Mouse (Mus musculus): Measurements from ENCODE around the gene Arhgap22.
A peak's percentile ranks its signal among the peaks of the same experiment; 100 is the strongest.

Gene Arhgap22

DNA sequence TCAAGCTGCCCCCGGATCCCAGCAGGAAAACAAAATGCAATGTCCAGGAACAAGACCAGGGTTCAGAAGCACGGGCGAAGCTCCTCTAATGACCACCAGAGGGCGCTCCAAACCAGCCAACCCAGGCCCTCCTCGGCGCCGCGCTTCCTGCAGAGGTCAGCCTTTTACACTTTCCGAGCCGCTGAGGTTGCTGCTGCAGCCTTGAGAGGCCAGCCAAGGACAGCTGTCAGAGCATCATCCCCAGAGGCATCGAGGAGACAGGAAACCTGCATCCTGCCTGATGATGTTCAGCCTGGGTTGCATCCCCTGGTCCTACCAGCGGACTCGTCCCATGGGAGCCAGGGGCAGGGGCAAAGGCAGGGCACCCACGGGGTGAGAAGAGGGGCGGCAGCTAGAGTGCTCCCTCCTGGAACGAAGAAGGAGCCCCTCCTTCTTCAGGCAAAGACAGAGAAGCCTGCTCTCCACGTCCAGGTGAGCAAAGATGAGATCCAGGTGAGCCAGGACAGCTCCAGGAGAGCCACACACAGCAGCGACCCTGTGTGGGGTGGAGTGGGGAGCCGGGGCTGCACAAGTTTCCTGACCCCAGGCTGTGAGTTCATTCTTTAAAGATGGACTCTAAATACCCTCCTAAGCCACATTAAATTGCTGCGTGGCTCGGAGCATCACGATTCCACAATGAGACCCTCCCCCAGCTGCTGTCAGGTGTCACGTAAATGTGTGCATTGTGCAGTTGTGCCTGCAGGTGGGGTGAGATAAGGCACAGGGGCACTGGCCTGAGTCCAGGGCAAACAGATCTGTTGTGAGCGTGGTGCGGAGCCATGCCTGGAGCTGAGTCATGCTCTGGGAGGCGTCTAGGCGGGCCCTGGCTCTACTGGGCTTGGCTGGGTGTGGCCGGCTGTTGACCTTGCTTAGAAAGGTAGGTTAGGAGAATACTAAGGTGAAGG, at the start of gene Arhgap22:
Gene Arhgap22, plus strand, starts transcription at position 204 of the 944 bp plus-strand sequence.
- DNase-seq (ENCODE audit: low spot score in 2 of 2): peak; percentile 76 to 86

DNA sequence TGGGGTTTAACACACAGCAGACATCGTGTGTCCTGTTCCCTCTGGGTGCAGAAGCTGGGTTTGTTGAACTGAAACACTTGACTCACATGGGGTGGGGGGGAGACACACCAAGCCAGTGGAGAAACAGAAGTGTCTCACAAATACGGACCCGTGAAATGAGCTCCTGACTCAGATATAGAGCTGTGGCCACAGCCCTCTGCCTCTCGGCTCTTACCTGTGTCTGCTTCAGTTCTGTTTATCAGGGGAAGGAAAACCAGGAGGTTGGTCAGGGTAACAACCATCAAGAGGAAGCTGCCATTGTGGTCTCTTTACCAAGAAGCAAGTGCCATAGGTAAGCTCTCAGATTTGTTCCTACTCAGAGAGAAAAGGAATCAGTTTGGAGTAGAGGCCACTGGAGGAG, 45.1 kb upstream of the Arhgap22 start:
- DNase-seq (ENCODE audit: low spot score in 2 of 2): no peak

DNA sequence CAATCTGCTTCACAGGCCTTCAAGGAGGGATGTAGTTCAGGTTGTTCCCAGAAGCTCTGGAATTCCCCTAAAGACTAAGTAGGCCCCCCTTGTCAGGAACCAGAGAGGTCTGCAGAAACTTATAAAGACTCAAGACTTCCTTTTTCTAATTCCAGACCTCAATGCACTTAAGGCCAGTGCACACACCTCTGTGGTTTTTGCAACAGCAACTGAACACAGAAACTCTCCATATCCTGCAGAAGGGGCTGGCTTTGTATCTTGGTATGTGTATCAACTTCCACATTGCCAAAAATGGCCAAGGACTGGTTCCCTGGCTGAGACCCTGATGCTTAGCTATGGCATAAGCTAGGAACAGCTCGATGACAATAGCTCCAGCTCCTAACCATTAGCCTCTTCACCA, 41.9 kb upstream of the Arhgap22 start:
- DNase-seq (ENCODE audit: low spot score in 2 of 2): no peak

DNA sequence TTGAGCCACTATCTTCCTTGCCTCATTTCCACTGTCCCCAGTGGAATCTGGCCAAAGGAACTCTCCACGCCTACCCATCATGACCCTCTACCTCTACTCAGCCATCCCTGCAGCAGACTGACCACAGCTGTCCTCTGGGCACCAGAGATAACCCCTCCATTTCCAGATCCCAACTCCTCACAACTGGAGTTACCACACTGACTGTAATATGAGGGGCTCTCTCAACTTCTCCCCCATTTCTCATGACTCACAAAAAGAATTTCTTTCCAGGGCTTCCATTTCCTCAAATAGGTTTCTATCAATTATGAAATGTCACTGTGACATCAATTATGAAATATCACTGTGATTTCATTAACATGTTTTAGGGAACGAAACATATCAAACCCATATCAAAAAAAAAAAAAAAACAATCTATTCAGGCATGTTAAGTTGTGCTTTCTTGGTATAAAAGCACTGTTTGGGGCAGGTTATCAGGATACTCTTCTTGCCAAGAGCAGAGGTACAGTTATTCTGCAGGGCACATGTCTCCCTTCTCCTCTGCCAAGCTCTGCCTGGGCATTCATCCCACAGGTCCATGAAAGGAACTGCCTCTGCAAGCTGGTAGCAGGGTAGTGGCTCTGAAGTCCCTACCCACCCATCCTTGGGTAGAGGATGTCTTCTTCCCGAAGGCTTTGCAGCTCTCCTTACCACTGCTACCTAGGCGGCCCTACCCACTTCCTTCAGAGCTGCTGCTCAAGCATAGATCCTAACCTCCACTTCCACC, 38.6 kb upstream of the Arhgap22 start:
- no peak for DNase-seq (ENCODE audit: low spot score in 2 of 2)

DNA sequence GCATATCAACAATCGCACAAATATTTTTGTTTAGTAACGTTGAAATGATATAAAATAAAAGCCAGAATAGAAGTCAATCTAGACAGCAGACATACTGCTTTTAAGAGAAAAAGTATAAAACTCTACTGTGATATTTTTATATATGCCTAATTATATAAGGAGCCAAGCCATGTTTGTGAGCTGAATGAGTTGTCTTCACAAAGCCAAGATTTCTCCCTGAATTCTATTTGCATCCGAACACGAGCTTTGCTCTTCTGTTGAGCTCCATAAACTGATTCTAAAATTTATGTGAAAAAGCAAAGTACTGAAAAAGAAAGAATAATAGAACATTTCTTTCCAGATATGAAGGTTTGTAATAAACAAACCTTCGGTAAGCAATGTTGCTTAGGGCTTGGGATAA, 33.7 kb upstream of the Arhgap22 start:
- DNase-seq (ENCODE audit: low spot score in 2 of 2): no peak

DNA sequence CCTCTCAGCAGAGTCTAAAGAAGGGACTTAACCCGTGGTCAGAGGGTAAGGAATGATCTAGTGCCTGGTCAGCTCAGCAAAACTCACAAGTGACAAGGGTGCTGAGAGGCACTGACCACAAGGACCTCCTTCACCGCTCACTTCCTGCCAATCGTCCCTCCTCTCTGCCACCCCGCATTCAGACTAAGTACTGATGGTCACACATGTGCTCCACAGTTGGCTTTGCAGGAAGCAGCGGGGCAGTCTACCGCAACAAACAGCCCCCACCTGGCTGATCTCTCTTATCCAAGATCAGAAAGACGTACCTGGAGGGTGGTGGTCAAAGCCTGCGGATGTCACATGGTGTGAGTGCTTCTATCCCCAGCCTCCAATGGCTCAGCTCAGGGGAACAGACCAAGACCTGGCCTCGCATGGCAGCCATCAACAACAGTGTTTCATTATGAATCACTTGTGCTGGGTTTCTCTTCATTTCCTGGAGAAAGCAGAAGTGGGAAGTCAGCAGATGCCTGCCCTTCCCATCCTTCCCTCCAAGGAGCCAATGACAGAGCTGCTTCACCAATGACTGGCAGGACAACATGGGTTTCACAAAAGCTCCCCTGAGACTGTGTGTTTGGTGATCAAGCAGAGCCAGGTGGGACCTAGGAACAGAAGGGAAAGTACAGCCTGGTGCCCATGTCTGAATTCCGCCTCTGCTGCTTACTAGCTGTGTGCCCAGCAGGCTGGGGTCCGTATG, 28.6 kb upstream of the Arhgap22 start, which contains the start of gene Wdfy4:
Gene Wdfy4, minus strand, starts transcription at position 441 of the 733 bp plus-strand sequence.
- no peak for DNase-seq (ENCODE audit: low spot score in 2 of 2)

DNA sequence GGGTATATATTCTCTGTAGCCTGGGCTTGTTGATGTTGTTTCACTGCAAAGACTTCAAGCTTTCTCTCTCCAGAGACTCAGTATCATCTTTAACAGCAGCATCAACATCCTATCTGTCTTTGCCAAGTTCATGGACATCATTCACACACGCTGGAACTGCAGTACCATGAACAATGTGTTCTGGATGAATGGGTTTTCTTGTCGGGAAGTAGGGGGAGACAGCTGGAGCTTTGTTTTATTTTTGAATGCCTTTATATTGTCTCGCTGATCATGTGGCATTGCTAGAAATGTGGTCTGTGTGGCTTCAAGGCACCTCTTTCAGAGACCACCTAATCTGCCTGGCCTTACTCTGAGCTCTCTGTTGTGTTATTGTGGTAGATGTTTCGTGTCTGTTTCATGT, 26.6 kb upstream of the Arhgap22 start:
- DNase-seq (ENCODE audit: low spot score in 2 of 2): no peak

DNA sequence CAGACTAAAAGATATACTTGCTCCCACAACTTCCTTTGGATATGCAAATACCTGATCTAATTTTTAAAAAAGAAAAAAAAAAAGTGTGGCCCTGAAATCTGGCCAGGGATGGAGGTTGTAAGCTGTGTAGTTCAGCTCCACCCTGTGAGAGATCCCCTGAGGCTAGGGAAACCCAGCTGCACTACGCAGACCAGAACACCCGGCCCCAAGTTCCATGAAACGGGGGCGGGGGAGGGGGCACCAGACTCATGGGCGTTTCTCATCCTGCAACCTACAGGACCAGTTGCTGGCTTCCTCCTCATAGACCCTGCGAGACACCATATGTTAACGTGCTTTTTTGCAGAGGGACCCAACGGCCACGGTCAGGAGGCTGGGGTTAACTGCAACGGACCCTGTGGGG, 24.6 kb upstream of the Arhgap22 start:
- no peak for DNase-seq (ENCODE audit: low spot score in 2 of 2)

DNA sequence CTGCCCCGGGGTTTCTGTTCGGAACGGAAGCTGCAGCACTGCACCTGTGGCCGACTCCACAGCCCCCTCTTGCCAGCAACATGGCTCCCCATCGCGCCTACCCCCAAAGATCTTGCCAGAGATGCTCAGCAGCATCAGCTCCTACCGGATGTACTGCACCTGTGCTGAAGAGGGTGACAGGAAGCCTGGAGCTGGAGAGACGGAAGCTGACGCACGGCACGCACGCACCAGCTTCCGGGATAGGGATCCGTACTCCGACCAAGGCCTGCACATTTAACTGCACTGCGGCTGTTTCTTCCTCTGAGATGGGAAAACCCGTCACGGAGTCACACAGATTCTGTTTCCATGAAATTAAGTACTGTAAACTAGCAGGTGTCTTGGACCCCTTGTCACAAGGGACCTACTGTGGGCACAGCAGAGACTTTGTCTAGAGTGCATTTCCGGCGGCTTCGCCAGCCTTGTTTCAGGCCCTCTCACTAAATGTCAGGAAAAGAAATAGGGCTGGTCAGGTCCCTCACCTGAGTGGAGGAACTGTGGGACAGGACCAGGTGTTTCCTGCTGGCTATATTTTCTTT, 23.9 kb upstream of the Arhgap22 start:
- DNase-seq (ENCODE audit: low spot score in 2 of 2): no peak

DNA sequence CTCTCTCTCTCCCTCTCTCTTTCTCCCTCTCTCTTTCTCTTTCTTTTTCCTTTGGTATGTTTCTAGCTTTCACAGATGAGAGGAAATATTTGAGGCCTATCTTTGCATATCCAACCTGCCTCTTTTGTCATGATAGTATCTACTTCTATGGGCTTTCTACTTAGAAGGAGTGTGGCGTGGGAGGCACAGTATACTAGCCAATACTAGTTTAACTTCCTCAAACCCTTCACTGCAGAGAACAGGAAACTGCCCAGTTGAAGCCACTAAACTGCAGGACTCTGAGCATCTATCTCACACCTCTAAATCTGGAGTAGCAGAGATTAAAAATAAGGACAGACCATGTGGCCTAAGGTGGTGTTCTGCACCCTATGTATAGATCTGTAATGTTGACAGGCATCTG, 23.2 kb upstream of the Arhgap22 start:
- DNase-seq (ENCODE audit: low spot score in 2 of 2): no peak

DNA sequence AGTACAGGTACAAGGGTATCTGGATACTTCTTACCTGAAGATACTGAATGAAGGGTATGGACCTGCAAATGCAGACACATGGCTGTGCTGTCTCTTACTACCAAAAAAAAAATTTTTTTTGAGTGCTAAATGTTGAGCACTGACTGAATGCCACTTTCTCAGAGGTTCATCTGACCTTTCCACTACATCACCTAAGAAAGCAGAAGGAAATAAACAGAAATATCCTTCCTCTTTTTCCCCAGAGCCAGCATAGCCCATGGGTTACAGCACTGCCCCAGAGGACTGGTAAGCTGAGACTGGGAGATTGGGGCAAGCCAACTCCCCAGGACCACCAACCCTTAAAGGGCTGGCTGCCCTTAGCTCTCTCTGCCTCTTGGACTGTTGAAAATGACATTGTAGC, 20.1 kb upstream of the Arhgap22 start:
- no peak for DNase-seq (ENCODE audit: low spot score in 2 of 2)

DNA sequence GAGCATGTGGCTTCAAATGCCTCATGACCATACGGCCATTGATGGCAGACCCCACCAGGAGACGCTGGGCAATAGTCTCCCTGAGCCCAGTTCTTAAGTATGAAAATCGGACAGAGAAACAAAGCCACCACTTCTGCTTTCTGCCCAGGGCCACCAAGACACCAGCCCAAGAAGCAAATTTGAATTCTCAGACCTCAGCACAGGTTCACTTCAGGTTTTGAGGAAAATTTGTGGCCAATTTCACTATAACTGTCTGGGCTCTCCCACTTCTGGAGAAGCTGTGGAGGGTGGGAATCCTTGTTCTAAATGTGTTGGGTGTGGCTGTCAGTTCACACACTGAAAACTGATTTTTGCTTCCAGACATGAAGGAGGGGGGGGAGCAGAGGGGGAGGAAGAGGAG, 19.6 kb upstream of the Arhgap22 start:
- DNase-seq (ENCODE audit: low spot score in 2 of 2): no peak

DNA sequence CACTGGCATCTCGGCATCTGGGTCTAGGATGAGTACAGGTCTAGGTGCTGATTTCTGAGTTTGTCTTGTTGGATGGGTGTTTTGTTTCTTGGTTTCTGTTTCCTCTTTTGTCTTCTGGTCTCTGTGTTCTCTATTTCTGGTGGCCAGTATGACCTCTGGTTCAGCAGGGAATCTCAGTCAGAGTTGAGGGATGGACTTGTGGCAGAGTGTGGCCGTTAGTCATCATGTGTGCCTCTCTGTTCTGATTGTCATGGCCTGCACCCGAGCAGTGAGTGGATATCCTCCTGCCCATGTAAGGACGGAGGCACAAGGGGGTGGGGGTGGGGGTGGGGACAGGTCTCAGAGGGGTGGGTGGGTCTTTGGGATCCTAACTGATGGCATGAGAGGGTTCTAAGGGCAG, 11.7 kb upstream of the Arhgap22 start:
- no peak for DNase-seq (ENCODE audit: low spot score in 2 of 2)

DNA sequence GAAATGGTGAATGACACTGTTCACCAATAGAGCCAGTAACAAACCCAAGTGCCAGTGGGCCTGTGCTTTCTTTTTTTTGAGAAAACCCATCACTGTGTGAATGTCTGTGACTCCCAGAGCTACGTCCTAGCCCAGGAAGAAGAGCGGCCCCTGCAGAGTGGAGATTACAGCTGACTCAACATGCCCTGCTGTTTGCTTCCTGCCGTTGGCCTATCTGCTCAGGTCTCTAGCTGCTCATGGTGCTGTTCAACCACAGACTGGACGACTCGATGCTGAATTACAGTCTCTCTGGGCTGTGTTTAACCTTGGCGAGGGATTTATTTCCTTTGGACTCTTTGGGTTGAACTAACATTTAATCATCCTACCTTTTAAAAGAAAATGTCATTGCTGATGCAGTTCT, 10.9 kb upstream of the Arhgap22 start:
- no peak for DNase-seq (ENCODE audit: low spot score in 2 of 2)

DNA sequence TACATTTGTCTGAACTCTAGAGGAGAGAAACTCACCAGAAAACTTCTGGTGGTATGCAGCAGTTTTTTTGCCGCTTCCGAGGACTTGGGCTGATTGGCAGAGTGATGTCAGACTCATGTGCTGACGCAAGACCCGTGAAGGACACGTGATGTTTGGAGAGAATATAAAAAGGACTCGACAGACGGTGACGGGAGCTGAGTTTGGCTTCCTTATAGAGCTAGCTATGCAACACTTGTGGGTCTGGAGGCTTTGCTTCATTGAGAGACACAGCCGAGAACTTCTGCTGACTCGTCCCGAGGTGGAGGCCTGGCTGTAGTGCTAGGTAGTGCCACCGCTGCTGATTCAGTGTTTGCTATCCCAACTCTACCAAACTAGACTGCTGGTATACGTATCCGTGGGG, 10.0 kb upstream of the Arhgap22 start:
- DNase-seq (ENCODE audit: low spot score in 2 of 2): no peak

DNA sequence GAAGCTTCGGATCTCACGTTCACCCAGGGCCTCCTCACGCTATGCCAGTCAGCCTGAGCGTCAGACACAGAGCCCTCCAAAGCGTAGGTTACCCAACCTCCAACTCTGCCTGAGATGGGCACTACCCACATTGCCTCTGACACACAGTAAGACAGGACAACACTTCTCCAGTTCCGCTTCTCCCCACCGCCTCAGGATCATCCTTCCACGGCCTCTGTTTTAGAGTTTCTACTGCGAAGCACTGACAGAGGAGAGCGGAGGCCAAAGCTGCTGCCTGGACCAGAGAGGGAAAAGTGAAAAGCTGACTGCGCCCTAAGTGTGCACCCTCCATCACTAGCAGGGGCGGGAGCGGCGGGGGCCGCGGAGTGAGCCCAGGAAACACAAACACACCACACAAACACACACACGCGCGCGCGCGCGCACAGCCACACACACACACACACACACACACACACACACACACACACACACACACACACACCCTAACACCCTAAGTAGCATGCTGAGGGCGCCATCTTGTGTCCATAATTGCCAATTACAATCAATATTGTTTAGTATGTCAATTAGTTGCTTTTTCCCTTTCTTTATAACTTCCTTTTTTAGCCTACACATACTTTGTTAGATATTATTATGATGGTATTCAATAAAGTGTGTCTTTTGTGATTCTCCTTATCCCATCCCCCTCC, 8.4 kb upstream of the Arhgap22 start:
- DNase-seq (ENCODE audit: low spot score in 2 of 2): no peak

DNA sequence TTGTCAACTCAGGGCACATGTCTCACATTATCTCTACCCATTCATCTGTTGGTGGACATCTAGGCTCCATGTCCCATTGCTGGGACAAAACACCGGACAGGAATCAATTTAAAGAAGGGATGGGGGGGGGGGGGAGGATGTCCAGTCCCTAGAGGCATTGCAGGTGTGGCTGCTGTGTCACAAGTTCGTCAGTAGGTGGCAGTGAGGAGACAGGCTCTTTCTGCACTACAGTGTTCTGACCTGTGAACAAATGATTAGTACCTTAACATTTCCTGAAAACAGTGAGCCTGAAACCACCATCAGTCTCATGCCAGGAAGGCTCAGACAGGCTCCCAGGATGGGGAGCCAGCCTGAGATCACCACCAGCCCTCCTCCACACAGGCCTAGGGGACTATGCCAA, 6.8 kb upstream of the Arhgap22 start:
- DNase-seq (ENCODE audit: low spot score in 2 of 2): no peak

DNA sequence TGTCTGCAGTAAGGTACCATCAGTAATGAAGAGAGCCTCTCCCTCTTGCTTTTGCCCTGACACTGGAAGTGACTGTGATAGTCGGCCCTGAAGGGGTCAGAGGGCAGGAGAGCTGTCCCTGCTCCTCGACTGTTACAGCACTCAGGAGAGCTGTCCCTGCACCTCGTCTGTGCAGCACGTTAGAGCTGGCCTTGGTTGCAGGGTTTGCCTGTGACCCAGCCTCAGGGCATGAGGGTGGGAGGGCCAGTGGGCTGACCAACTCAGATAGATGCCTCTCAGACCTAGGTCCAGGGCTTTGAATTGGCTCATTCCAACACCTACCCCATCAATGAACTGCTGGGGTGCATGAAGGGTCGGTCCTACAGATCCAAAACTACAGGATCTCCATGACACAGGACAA, 5.5 kb upstream of the Arhgap22 start:
- no peak for DNase-seq (ENCODE audit: low spot score in 2 of 2)

DNA sequence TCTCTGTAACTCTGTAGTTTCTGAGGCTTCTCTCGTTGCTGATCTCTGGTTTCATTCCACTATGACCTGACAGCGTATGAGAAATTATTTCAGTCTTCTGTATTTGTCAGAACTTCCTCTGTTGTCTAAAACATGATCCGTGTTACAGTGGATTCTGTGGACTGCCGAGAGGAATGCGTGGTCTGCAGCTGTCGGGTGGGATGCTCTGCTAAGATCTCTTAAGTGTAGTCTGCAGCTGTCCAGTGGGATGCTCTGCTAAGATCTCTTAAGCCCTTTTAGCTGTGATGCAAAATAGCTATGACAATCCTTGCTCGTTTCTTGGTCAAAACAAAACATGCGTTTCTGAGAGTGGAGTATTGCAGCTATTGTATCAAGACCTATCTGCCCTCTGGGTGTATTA, 3.0 kb upstream of the Arhgap22 start:
- DNase-seq (ENCODE audit: low spot score in 2 of 2): no peak

DNA sequence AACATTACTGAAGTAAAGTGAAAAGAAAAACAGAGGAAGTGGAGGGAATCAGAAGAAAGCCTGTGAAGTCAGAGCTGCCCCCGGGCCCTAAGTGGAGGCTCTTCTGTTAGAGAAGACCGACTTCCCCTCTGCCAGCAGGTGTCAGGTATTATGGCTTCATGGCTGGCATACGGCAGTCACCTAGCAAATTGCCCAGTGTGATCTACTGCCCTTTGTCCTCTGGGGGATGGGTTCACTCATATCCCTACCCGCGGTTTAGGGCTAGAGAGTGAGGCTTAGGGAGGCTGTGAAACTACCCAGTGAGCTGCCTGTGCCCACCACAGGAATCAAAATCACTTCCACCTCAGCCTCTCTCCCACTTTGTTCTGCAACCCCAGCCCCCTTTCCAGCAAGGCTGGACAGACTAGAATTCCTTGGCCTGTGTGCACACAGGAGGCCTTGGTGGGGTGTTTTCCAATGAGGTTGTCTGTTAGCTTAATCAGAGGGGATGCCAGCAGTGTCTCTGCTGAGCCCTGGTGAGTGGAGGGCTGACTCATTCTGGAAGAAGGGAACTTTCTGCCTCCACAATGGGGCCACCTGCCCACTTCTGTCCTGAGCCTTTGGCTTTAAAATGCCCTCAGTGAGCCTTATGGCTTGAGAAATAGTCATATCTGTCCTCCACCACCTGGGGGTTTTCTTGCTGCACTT, 1.4 kb upstream of the Arhgap22 start:
- no peak for DNase-seq (ENCODE audit: low spot score in 2 of 2)

DNA sequence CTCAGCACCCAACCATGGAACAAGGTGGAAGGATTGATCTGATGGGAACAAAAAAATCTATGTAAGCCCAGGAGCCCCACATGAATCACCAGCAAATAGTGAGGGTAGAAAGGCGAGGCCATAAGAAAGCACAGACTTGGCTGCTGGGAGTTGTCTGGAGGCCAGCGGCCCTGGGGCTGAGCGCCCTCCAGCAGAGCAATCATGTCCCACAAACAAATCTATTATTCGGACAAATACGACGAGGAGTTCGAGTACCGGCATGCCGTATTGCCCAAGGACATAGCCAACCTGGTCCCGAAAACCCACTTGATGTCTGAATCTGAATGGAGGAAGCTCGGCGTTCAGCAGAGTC, 892 bp upstream of the Arhgap22 start:
- DNase-seq (ENCODE audit: low spot score in 2 of 2): no peak

Data from frontal cortex, postnatal 25 days (tissue).